In genomic region chr7:96773585-96774225, GRCm38 (mm10) we compare ENCODE assay signal across 10 mouse cellular contexts.
DNase-seq lines count a peak whose midpoint lies in the region; ATAC-seq and TF ChIP-seq lines count a peak whose summit lies in the region.
"Had no signal": no experiment of that assay in that cellular context is flagged by ENCODE, and none has a peak within 500 bp of the region (broad histone marks: within the 10 kb centered on the region; RNA-seq: fewer than 3 reads in every experiment).

No protein-coding gene starts in this region.

- no peaks in the 10 kb centered on the region for H3K9me3 ChIP-seq in forebrain, embryonic 15.5 days
- H3K9me3 ChIP-seq: limb, embryonic 15.5 days; midbrain, embryonic 12.5 days had no signal

- H3K9ac ChIP-seq in forebrain, embryonic 15.5 days (replicated peaks) = no peak overlapping the region
- H3K9ac ChIP-seq: limb, embryonic 15.5 days; midbrain, embryonic 12.5 days had no signal

- TF ChIP-seq CTCF in layer of hippocampus, adult 2 months (conservative IDR thresholded peaks at IDR 0.05) = no peak
- no peak for TF ChIP-seq CTCF in cerebellum, adult 2 months (IDR thresholded peaks at IDR 0.05; ENCODE audit: borderline replicate concordance, insufficient read depth, low read depth, low read length)

- no peak for DNase-seq in layer of hippocampus, adult 2 months (ENCODE audit: low spot score in 2 of 2)
- DNase-seq in layer of hippocampus, adult 9-10 months (ENCODE audit: low spot score) = no peak
- DNase-seq in MN1 (ENCODE audit: low spot score) = peak; percentile 88
- DNase-seq in cerebellum, adult 2 months = peak; percentile 44 to 55
- no peak for DNase-seq in layer of hippocampus, adult 11-12 months (ENCODE audit: low spot score)
- no peak for DNase-seq in frontal cortex, postnatal 14 days (ENCODE audit: low spot score in 2 of 2)
- DNase-seq: thymus, postnatal 14 days had no signal

- WGBS in cerebellum, adult 2 months = 47% methylated on average over 17 of the region's 17 CpGs
- WGBS in forebrain, embryonic 15.5 days = 75% methylated on average over 17 of the region's 17 CpGs

- no peak overlapping the region for H3K4me3 ChIP-seq in layer of hippocampus, adult 2 months
- no peak overlapping the region for H3K4me3 ChIP-seq in cerebellum, adult 2 months (replicated peaks; ENCODE audit: insufficient read depth, low read depth, low read length)
- no peak overlapping the region for H3K4me3 ChIP-seq in forebrain, embryonic 15.5 days
- H3K4me3 ChIP-seq: limb, embryonic 15.5 days; midbrain, embryonic 12.5 days had no signal

- peaks cover 14% of the 10 kb centered on the region; the same call in 1 of the 2 replicates for H3K36me3 ChIP-seq in forebrain, embryonic 15.5 days

- TF ChIP-seq POLR2A in cerebellum, adult 2 months (IDR thresholded peaks at IDR 0.05; ENCODE audit: borderline replicate concordance, insufficient read depth, low read length) = no peak

- peak; percentile 55 for ATAC-seq in forebrain, embryonic 15.5 days (replicated peaks)

- H3K4me2 ChIP-seq in forebrain, embryonic 15.5 days (replicated peaks) = no peak overlapping the region
- H3K4me2 ChIP-seq: limb, embryonic 15.5 days; midbrain, embryonic 12.5 days had no signal

- no peaks in the 10 kb centered on the region for H3K27me3 ChIP-seq in cerebellum, adult 2 months (ENCODE audit: control insufficient read depth, insufficient read depth, low read length)
- H3K27me3 ChIP-seq in forebrain, embryonic 15.5 days = no peaks in the 10 kb centered on the region
- H3K27me3 ChIP-seq: limb, embryonic 15.5 days; midbrain, embryonic 12.5 days had no signal

- H3K27ac ChIP-seq in layer of hippocampus, adult 2 months = peak overlapping the region; percentile 52; the same call in 1 of the 2 replicates
- H3K27ac ChIP-seq in cerebellum, adult 2 months (ENCODE audit: insufficient read depth, low read length) = no peak overlapping the region
- H3K27ac ChIP-seq in forebrain, embryonic 15.5 days (replicated peaks) = peak overlapping the region; percentile 73
- H3K27ac ChIP-seq: midbrain, embryonic 12.5 days had no signal

- H3K4me1 ChIP-seq in cerebellum, adult 2 months (ENCODE audit: control insufficient read depth, insufficient read depth, low read length) = 0 out of 2 replicates have a peak, but pooled peaks cover 4% of the 10 kb centered on the region
- peaks cover 33% of the 10 kb centered on the region for H3K4me1 ChIP-seq in forebrain, embryonic 15.5 days

Comparison
In these comparisons a context has a peak if more than half of its experiments do, and no peak if none do; other contexts are left out.
1. DNase-seq: peak in MN1 (single experiment) and cerebellum, adult 2 months (2 of 2); none in layer of hippocampus, adult 2 months (0 of 2), layer of hippocampus, adult 9-10 months (single experiment), layer of hippocampus, adult 11-12 months (single experiment) and frontal cortex, postnatal 14 days (0 of 2).